Comparison of ENCODE assay signal across 18 mouse cellular contexts in genomic region chr15:64546035-64546434, GRCm38 (mm10).
"Had no signal": no experiment of that assay in that cellular context is flagged by ENCODE, and none has a peak within 500 bp of the region (broad histone marks: within the 10 kb centered on the region; RNA-seq: fewer than 3 reads in every experiment).

No protein-coding gene starts in this region.

- H3K4me2 ChIP-seq: lung, embryonic 15.5 days; midbrain, embryonic 11.5 days; midbrain, embryonic 13.5 days; neural tube, embryonic 12.5 days; stomach, embryonic 15.5 days had no signal

- H3K27me3 ChIP-seq: lung, embryonic 15.5 days; midbrain, embryonic 13.5 days; neural tube, embryonic 12.5 days; stomach, embryonic 15.5 days had no signal

- H3K9me3 ChIP-seq: lung, embryonic 15.5 days; megakaryocyte, embryonic 14.5 days; midbrain, embryonic 13.5 days; neural tube, embryonic 12.5 days; stomach, embryonic 15.5 days had no signal

- H3K27ac ChIP-seq: lung, embryonic 15.5 days; macrophage; midbrain, embryonic 13.5 days; neural tube, embryonic 12.5 days; stomach, embryonic 15.5 days; stomach, postnatal 0 days had no signal

- H3K9ac ChIP-seq: liver, postnatal 0 days; lung, embryonic 15.5 days; midbrain, embryonic 13.5 days; neural tube, embryonic 12.5 days; stomach, embryonic 15.5 days had no signal

- H3K4me1 ChIP-seq: lung, embryonic 15.5 days; megakaryocyte, embryonic 14.5 days; stomach, embryonic 15.5 days had no signal

- ATAC-seq: liver, postnatal 0 days; lung, postnatal 0 days; midbrain, embryonic 13.5 days; midbrain, embryonic 16.5 days had no signal

- H3K36me3 ChIP-seq: lung, embryonic 15.5 days; midbrain, embryonic 13.5 days; neural tube, embryonic 12.5 days; stomach, embryonic 15.5 days had no signal

- H3K4me3 ChIP-seq: lung, embryonic 15.5 days; megakaryocyte, embryonic 14.5 days; midbrain, embryonic 13.5 days; neural tube, embryonic 12.5 days; stomach, embryonic 15.5 days had no signal

- DNase-seq: liver, postnatal 0 days; lung, adult 2 months; lung, postnatal 14 days; lung, postnatal 36 days; right cerebral cortex, postnatal 14 days; thymus, adult 2 months; thymus, postnatal 14 days; thymus, postnatal 36 days had no signal
